Comparison of ENCODE assay signal across 26 mouse cellular contexts in genomic region chr5:132337677-132338076, GRCm38 (mm10).
A peak's percentile ranks its signal among the peaks of the same experiment; 100 is the strongest.
DNase-seq lines count a peak whose midpoint lies in the region; ATAC-seq and TF ChIP-seq lines count a peak whose summit lies in the region.
"Had no signal": no experiment of that assay in that cellular context is flagged by ENCODE, and none has a peak within 500 bp of the region (broad histone marks: within the 10 kb centered on the region; RNA-seq: fewer than 3 reads in every experiment).

No protein-coding gene starts in this region.

- ATAC-seq in heart, embryonic 11.5 days (replicated peaks; ENCODE audit: insufficient number of reproducible peaks, low FRiP score, low TSS enrichment), result no peak
- peak; percentile 91 for ATAC-seq in lung, postnatal 0 days
- ATAC-seq in inflammation-experienced regulatory T-cells, adult 6 months, result no peak
- ATAC-seq: CD4-positive, CD25-positive, alpha-beta regulatory T cell, adult 4 months; forebrain, embryonic 16.5 days had no signal

- peaks cover 16% of the 10 kb centered on the region for H3K4me1 ChIP-seq in heart, embryonic 11.5 days (ENCODE audit: control insufficient read depth, insufficient read depth, low read length)
- H3K4me1 ChIP-seq in lung, postnatal 0 days (ENCODE audit: insufficient read depth, low read depth, low read length), result peaks cover 19% of the 10 kb centered on the region
- H3K4me1 ChIP-seq: megakaryocyte, embryonic 14.5 days had no signal

- H3K9me3 ChIP-seq in heart, embryonic 11.5 days (replicated peaks; ENCODE audit: control insufficient read depth, low read length), result no peaks in the 10 kb centered on the region
- no peaks in the 10 kb centered on the region for H3K9me3 ChIP-seq in lung, postnatal 0 days (ENCODE audit: low read length)
- H3K9me3 ChIP-seq: embryonic facial prominence, embryonic 13.5 days; heart, embryonic 10.5 days; hindbrain, embryonic 13.5 days; kidney, embryonic 15.5 days; liver, embryonic 15.5 days; midbrain, embryonic 12.5 days; neural tube, embryonic 12.5 days had no signal

- no peak overlapping the region for H3K4me3 ChIP-seq in heart, embryonic 11.5 days (ENCODE audit: low read depth, low read length)
- no peak overlapping the region for H3K4me3 ChIP-seq in lung, postnatal 0 days (ENCODE audit: low read depth, low read length)
- H3K4me3 ChIP-seq: embryonic facial prominence, embryonic 13.5 days; heart, embryonic 10.5 days; hindbrain, embryonic 13.5 days; kidney, embryonic 15.5 days; liver, embryonic 15.5 days; megakaryocyte, embryonic 14.5 days; midbrain, embryonic 12.5 days; myocyte; neural tube, embryonic 12.5 days had no signal

- H3K27me3 ChIP-seq in heart, embryonic 11.5 days (ENCODE audit: control insufficient read depth, insufficient read depth, low read length), result no peaks in the 10 kb centered on the region
- H3K27me3 ChIP-seq in lung, postnatal 0 days (replicated peaks; ENCODE audit: insufficient read depth, low read length), result no peaks in the 10 kb centered on the region
- H3K27me3 ChIP-seq: embryonic facial prominence, embryonic 13.5 days; hindbrain, embryonic 13.5 days; kidney, embryonic 15.5 days; liver, embryonic 15.5 days; midbrain, embryonic 12.5 days; neural tube, embryonic 12.5 days had no signal

- peak; percentile 100 for TF ChIP-seq EP300 in lung, postnatal 0 days (IDR thresholded peaks at IDR 0.05)

- no peak overlapping the region for H3K4me2 ChIP-seq in heart, embryonic 11.5 days
- H3K4me2 ChIP-seq in lung, postnatal 0 days (replicated peaks; ENCODE audit: low read depth, low read length), result no peak overlapping the region
- H3K4me2 ChIP-seq: embryonic facial prominence, embryonic 13.5 days; hindbrain, embryonic 13.5 days; kidney, embryonic 15.5 days; liver, embryonic 15.5 days; midbrain, embryonic 12.5 days; neural tube, embryonic 12.5 days had no signal

- H3K36me3 ChIP-seq in heart, embryonic 11.5 days (ENCODE audit: control insufficient read depth, insufficient read depth, low read length), result no peaks in the 10 kb centered on the region
- H3K36me3 ChIP-seq in lung, postnatal 0 days (ENCODE audit: insufficient read depth, low read length), result no peaks in the 10 kb centered on the region
- H3K36me3 ChIP-seq: embryonic facial prominence, embryonic 13.5 days; heart, embryonic 10.5 days; hindbrain, embryonic 13.5 days; kidney, embryonic 15.5 days; liver, embryonic 15.5 days; midbrain, embryonic 12.5 days; neural tube, embryonic 12.5 days had no signal

- peak; percentile 14 to 23 for DNase-seq in heart, adult 18-20 months
- peak; percentile 68 for DNase-seq in fat pad, adult 2 months (ENCODE audit: extremely low read depth, low read depth, low spot score)
- peak; percentile 94 for DNase-seq in lung, postnatal 0 days (ENCODE audit: low spot score)
- peak; percentile 26 for DNase-seq in skeletal muscle tissue, adult 2 months (ENCODE audit: low read depth, low spot score)
- DNase-seq in adipocyte (ENCODE audit: low spot score), result no peak
- DNase-seq: adrenal gland, postnatal 25 days; cerebellum, adult 18-20 months; cerebellum, postnatal 10 days; heart, postnatal 4 days; kidney, adult 11 months; kidney, postnatal 25 days; right cerebral cortex, adult 18-20 months; thymus, postnatal 25 days had no signal

- WGBS in heart, embryonic 11.5 days (ENCODE audit: insufficient replicate concordance), result 66% methylated on average over 3 of the region's 3 CpGs
- 25% methylated on average over 3 of the region's 3 CpGs for WGBS in lung, postnatal 0 days

- H3K27ac ChIP-seq in heart, embryonic 11.5 days (ENCODE audit: low read depth, low read length), result no peak overlapping the region
- peak overlapping the region; percentile 51 for H3K27ac ChIP-seq in lung, postnatal 0 days (ENCODE audit: low read length)
- H3K27ac ChIP-seq: embryonic facial prominence, embryonic 13.5 days; heart, embryonic 10.5 days; hindbrain, embryonic 13.5 days; kidney, embryonic 15.5 days; liver, embryonic 15.5 days; midbrain, embryonic 12.5 days; neural tube, embryonic 12.5 days had no signal

- no peak overlapping the region for H3K9ac ChIP-seq in heart, embryonic 11.5 days (ENCODE audit: low read depth, low read length)
- H3K9ac ChIP-seq in lung, postnatal 0 days (replicated peaks; ENCODE audit: low read depth), result no peak overlapping the region
- H3K9ac ChIP-seq: embryonic facial prominence, embryonic 13.5 days; hindbrain, embryonic 13.5 days; kidney, embryonic 15.5 days; liver, embryonic 15.5 days; midbrain, embryonic 12.5 days; neural tube, embryonic 12.5 days had no signal

- TF ChIP-seq CTCF in lung, postnatal 0 days (IDR thresholded peaks at IDR 0.05), result no peak
